Mouse (Mus musculus): Measurements from ENCODE around the gene Borcs6.

The Borcs6 gene

GRCm38 (mm10) chr11:69102403-69102725 is 42.8 kb downstream of the Borcs6 start:
- 64% methylated on average over 7 of the region's 7 CpGs for WGBS

- 95% methylated on average over 14 of the region's 14 CpGs for WGBS
These were observed 43.6 kb downstream of the Borcs6 start for GRCm38 (mm10) chr11:69103121-69103520.

GRCm38 (mm10) chr11:69103531-69104435 is 44.3 kb downstream of the Borcs6 start:
- 82% methylated on average over 15 of the region's 15 CpGs for WGBS

GRCm38 (mm10) chr11:69104487-69104886 is 45.0 kb downstream of the Borcs6 start:
- WGBS = 84% methylated on average over 14 of the region's 14 CpGs

GRCm38 (mm10) chr11:69105227-69105626 is 45.7 kb downstream of the Borcs6 start:
- 86% methylated on average over 6 of the region's 6 CpGs for WGBS

- WGBS = 77% methylated on average over 2 of the region's 2 CpGs
These were observed 46.3 kb downstream of the Borcs6 start for GRCm38 (mm10) chr11:69105796-69106195.

GRCm38 (mm10) chr11:69106299-69106698 is 46.8 kb downstream of the Borcs6 start:
- 88% methylated on average over 11 of the region's 11 CpGs for WGBS

- 81% methylated on average over 11 of the region's 11 CpGs for WGBS
These were observed 47.3 kb downstream of the Borcs6 start for GRCm38 (mm10) chr11:69106842-69107241.

GRCm38 (mm10) chr11:69107676-69108075 is 48.2 kb downstream of the Borcs6 start:
- WGBS = 87% methylated on average over 11 of the region's 11 CpGs

GRCm38 (mm10) chr11:69108223-69108622 is 48.7 kb downstream of the Borcs6 start:
- WGBS = 87% methylated on average over 9 of the region's 9 CpGs

GRCm38 (mm10) chr11:69109032-69109900 is 49.7 kb downstream of the Borcs6 start:
- WGBS = 82% methylated on average over 13 of the region's 13 CpGs

- WGBS = 2% methylated on average over 30 of the region's 30 CpGs
These were observed 51.0 kb downstream of the Borcs6 start for GRCm38 (mm10) chr11:69110319-69111046.
